Mouse (Mus musculus) liver, embryonic 12.5 days (tissue): ENCODE measurements around the gene Odf4. TPM values are rescaled to one million over a fixed set of nuclear protein-coding genes. Genes with fewer than 3 reads are reported as not detected.
A peak's percentile ranks its signal among the peaks of the same experiment; 100 is the strongest.
"Not testable (repeated sequence)": the region's sequence is repeated elsewhere in the genome, so short reads cannot be mapped to it uniquely, and the experiment has no call there.

Experiments used
- ATAC-seq: fragments of 200-750 bp; cut with Nextera tagmentation; 2 replicates; pipeline ENCODE4 v1.8.0; 2017; ENCODE audit warnings: moderate number of reproducible peaks, mild to moderate bottlenecking, moderate library complexity
- H3K27ac ChIP-seq: fragments of 300-500 bp; sonication (generic); 2 replicates; pipeline ENCODE4 v1.5.1; 2016; ENCODE audit warnings: mild to moderate bottlenecking
- H3K27me3 ChIP-seq: fragments of 300-500 bp; sonication (generic); replicated peaks from 2 replicates; pipeline ENCODE4 v1.6.1; 2016; ENCODE audit warnings: mild to moderate bottlenecking, moderate library complexity
- H3K36me3 ChIP-seq: fragments of 300-500 bp; sonication (generic); 2 replicates; pipeline ENCODE4 v1.6.1; 2016; ENCODE audit warnings: mild to moderate bottlenecking, moderate library complexity
- H3K4me1 ChIP-seq: fragments of 300-500 bp; sonication (generic); 2 replicates; pipeline ENCODE4 v1.6.1; 2016
- H3K4me2 ChIP-seq: fragments of 300-500 bp; sonication (generic); 2 replicates; pipeline ENCODE4 v1.6.1; 2016; ENCODE audit warnings: mild to moderate bottlenecking, moderate library complexity
- H3K4me3 ChIP-seq: fragments of 300-500 bp; sonication (generic); 2 replicates; pipeline ENCODE4 v1.5.1; 2016; ENCODE audit warnings: mild to moderate bottlenecking, moderate library complexity
- H3K9ac ChIP-seq: fragments of 300-500 bp; sonication (generic); 2 replicates; pipeline ENCODE4 v1.6.1; 2016; ENCODE audit warnings: mild to moderate bottlenecking, moderate library complexity
- H3K9me3 ChIP-seq: fragments of 300-500 bp; sonication (generic); replicated peaks from 2 replicates; pipeline ENCODE4 v1.6.1; 2016; ENCODE audit warnings: mild to moderate bottlenecking, moderate library complexity
- WGBS: fragments of 180-500 bp; shearing (Covaris S2); methylation state at CpG from one replicate; pipeline ENCODE4 v1.1.7; 2016; ENCODE audit not compliant: insufficient replicate concordance; 5-methylcytosine and 5-hydroxymethylcytosine counted together
- polyA plus RNA-seq: library from polyadenylated mRNA; unstranded; fragments of >200 nt; fragmentation: Nextera tagmentation; extraction: Ambion mirVana; gene quantifications from 2 replicates; pipeline ENCODE4 v1.2.1, GENCODE M21; 2016

The Odf4 gene
- polyA plus RNA-seq, 1 experiment from 2014 or later = not detected

DNA sequence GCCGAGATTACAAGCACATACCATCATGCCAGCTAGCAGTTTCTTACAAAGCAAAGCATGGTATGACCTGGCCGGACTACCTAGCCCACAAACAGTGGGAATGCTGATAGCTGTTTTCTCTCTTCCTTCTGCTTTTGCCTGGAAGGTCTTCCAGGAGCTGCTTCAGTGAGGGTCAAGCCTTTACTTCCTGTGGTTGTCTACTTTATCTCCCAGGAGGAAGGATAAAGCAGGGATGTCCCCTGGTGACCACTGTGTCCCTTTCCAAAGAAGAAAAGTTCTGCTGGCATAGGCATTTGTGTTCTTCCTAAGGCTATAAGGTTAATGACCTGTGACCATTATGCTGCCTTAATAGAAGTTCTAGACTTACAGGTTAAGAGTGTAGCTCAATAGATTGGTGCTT lies 36.5 kb upstream of the Odf4 start:
- no peak for ATAC-seq
- Histone ChIP-seq H3K27me3 (peaks cover 8% of the 10 kb centered on the region), H3K9me3 (no peaks in the 10 kb centered on the region), H3K4me1 (peaks cover 26% of the 10 kb centered on the region), H3K36me3 (no peaks in the 10 kb centered on the region), H3K27ac (no peak overlapping the region), H3K9ac (no peak overlapping the region), H3K4me2 (no peak overlapping the region), H3K4me3 (no peak overlapping the region)
- WGBS = 43% methylated on average over 2 of the region's 2 CpGs

DNA sequence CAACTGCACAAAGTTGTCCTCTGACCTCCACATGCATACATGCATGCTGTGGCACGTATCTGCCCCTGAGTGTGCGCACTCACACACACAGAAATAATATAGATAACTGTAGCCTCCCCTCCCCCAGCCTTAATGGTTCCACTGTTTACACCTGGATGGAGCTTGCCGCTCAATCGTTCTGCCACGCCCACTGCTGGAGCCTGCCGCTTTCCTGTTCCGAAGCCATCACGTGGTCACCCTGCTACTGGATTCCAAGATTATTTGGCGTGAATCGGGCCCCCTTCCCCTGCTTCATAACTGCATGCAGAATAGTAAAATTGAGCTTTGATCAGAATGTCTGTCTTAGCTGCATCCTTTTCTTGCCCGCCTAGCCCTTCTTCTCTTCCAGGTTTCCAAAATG lies 35.3 kb upstream of the Odf4 start:
- not testable (repeated sequence) for H3K9ac ChIP-seq, H3K36me3 ChIP-seq, H3K4me2 ChIP-seq, ATAC-seq, H3K27ac ChIP-seq, H3K9me3 ChIP-seq, H3K4me3 ChIP-seq
- Histone ChIP-seq H3K27me3 (peaks cover 19% of the 10 kb centered on the region), H3K4me1 (peaks cover 17% of the 10 kb centered on the region)
- WGBS = 30% methylated on average over 11 of the region's 11 CpGs

DNA sequence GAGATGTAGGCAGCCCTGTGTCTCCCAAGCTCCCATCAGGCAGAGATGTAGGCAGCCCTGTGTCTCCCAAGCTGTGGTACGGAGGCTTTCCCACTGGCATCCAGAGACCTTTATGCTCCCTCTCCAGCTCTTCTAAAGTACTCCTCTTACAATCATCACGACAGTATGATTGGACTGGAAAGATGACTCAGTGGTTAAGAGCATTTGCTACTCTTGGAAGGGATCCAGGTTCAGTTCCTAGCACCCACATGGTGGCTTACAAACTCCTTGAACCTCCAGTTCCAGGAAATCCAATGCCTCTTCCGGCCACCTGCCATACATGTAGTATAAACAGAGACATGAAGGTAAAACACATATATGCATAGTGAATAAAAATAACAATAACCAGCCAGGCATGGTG lies 34.7 kb upstream of the Odf4 start:
- no peak for ATAC-seq
- no peak overlapping the region for H3K4me3 ChIP-seq
- 60% methylated on average over 3 of the region's 3 CpGs for WGBS
- no peak overlapping the region for H3K4me2 ChIP-seq
- no peaks in the 10 kb centered on the region for H3K9me3 ChIP-seq
- H3K36me3 ChIP-seq = no peaks in the 10 kb centered on the region
- peaks cover 25% of the 10 kb centered on the region for H3K27me3 ChIP-seq
- no peak overlapping the region for H3K27ac ChIP-seq
- peaks cover 15% of the 10 kb centered on the region; the same call in 1 of the 2 replicates for H3K4me1 ChIP-seq
- H3K9ac ChIP-seq = no peak overlapping the region

DNA sequence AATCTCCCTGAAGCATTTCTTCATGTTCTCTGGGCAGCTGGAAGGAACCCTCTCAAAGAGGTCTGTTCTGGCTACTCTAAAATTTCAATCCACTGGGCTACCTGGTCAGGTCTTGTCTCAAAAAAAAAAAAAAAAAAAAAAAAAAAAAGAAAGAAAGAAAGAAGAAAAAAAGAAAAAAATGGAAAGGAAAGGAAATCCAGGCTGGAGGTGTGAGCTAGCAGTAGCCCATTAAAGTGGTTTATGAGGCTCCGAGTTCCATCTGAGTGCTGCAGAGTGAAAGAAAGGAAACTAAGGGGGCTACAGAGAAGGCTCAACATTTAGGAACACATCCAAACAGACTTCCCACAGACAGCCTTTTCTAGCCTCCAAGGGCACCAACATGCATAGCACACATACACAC lies 31.1 kb upstream of the Odf4 start:
- Histone ChIP-seq H3K27me3 (peaks cover 61% of the 10 kb centered on the region), H3K4me1 (peaks cover 25% of the 10 kb centered on the region), H3K4me2 (no peak overlapping the region), H3K36me3 (no peaks in the 10 kb centered on the region), H3K4me3 (no peak overlapping the region), H3K27ac (no peak overlapping the region), H3K9me3 (no peaks in the 10 kb centered on the region), H3K9ac (no peak overlapping the region)
- no peak for ATAC-seq
- 62% methylated on average over 1 of the region's 1 CpGs for WGBS

DNA sequence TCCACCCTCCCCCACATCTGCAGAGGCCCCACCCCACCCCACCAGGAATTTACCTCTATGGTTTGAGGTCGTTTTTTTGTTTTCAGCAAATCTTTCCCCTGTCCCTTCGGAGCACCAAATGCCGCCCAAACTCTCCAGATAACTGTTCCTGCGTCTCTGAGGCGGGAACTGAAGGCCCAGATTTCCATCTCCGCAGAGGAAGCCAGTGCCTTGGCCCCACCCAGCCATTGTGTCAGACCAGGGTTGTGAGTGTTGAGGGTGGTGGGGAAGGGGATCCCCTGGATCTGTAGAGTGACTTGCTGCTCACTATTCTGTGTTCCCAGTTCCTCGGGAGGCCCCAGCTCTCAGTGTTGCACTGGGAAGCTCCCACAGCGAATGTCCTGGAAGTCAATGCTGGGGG lies 30.4 kb upstream of the Odf4 start, which contains the start of gene Arhgef15:
Arhgef15 (minus strand) TSS at position 173 of the 400 bp plus-strand sequence.
- H3K4me3 ChIP-seq = 0 out of 2 replicates have a peak within 1 kb of the TSS, but pooled peaks have one; percentile 14
- no peaks in the 10 kb centered on the region for H3K36me3 ChIP-seq
- H3K27me3 ChIP-seq = peaks cover 66% of the 10 kb centered on the region
- WGBS = 26% methylated on average over 8 of the region's 8 CpGs
- H3K27ac ChIP-seq = no peak within 1 kb of the TSS
- H3K9ac ChIP-seq = no peak within 1 kb of the TSS; the same call in 1 of the 2 replicates
- H3K9me3 ChIP-seq = no peaks in the 10 kb centered on the region
- H3K4me2 ChIP-seq = no peak within 1 kb of the TSS; the same call in 1 of the 2 replicates
- ATAC-seq = no peak
- peaks cover 22% of the 10 kb centered on the region for H3K4me1 ChIP-seq

DNA sequence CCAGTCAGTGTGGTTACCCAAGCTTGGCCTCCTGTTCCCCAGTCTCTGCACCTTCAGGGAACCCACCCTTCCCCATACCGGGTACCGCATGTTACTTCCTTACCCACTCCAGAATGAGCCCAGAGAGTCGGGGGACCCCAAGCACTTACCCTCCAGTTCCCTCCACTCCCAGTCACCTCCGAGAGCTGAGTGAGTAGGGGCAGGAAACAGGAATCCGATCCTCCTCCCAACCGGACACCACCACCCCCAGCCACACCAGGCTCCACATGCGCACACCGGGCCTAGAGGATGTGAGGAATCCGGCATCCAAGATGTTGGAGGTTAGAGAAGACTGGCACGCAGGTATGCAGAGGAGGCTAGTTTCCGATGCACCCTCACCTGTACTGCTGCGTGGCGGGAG lies 29.8 kb upstream of the Odf4 start:
- H3K36me3 ChIP-seq = no peaks in the 10 kb centered on the region
- H3K27me3 ChIP-seq = peaks cover 71% of the 10 kb centered on the region
- H3K4me3 ChIP-seq = 0 out of 2 replicates have a peak overlapping the region, but pooled peaks have one; percentile 14
- no peaks in the 10 kb centered on the region for H3K9me3 ChIP-seq
- no peak overlapping the region for H3K27ac ChIP-seq
- WGBS = 21% methylated on average over 13 of the region's 13 CpGs
- H3K9ac ChIP-seq = no peak overlapping the region; the same call in 1 of the 2 replicates
- peaks cover 18% of the 10 kb centered on the region; the same call in 1 of the 2 replicates for H3K4me1 ChIP-seq
- ATAC-seq = no peak
- H3K4me2 ChIP-seq = no peak overlapping the region

DNA sequence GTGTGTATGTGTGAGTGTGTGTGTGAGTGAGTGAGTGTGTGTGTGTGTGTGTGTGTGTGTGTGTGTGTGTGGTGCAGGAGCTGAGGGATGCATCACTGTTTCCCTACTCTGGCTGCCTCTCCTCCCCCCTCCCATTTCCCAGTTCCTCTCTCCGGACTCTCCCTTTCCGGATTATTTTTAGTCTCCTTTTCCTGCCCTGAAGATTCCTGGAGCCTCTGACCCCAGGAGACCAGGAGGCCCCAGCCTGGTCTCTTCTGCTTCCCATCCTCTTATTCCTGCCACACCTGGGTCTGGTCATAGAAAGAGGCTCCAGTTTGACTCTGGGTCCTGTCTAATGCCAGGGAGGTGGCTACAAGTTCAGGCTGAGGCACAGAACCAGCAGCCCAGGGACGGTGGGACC lies 29.2 kb upstream of the Odf4 start:
- no peak overlapping the region for H3K9ac ChIP-seq
- 8% methylated on average over 3 of the region's 3 CpGs for WGBS
- ATAC-seq = no peak

DNA sequence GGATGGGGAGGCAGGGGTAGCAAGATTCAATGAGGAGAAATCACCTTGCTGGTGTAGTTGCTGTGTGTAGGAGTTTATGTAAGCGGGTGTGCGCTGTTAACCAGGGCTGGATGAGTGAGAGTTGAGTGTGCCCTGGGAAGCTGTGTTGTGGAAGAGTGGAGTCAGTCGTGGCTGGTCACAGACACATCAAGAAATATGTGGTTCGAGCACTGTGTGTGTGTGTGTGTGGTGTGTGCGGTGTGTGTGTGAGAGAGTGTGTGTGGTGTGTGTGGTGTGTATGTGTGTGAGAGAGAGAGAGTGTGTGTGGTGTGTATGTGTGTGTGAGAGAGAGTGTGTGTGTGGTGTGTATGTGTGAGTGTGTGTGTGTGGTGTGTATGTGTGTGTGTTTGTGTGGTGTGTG lies 28.6 kb upstream of the Odf4 start:
- H3K27me3 ChIP-seq = peaks cover 79% of the 10 kb centered on the region
- H3K9ac ChIP-seq = no peak overlapping the region
- no peak overlapping the region for H3K27ac ChIP-seq
- ATAC-seq = no peak
- peaks cover 18% of the 10 kb centered on the region; the same call in 1 of the 2 replicates for H3K4me1 ChIP-seq
- no peaks in the 10 kb centered on the region for H3K9me3 ChIP-seq
- H3K36me3 ChIP-seq = no peaks in the 10 kb centered on the region
- H3K4me3 ChIP-seq = no peak overlapping the region
- 60% methylated on average over 5 of the region's 5 CpGs for WGBS
- H3K4me2 ChIP-seq = peak overlapping the region; percentile 57

More for the DNA sequence above, 29.2 kb upstream of the Odf4 start:
- Histone ChIP-seq H3K4me1 (peaks cover 18% of the 10 kb centered on the region; the same call in 1 of the 2 replicates), H3K4me3 (no peak overlapping the region), H3K4me2 (no peak overlapping the region), H3K36me3 (no peaks in the 10 kb centered on the region), H3K27me3 (peaks cover 77% of the 10 kb centered on the region), H3K27ac (no peak overlapping the region), H3K9me3 (no peaks in the 10 kb centered on the region)

DNA sequence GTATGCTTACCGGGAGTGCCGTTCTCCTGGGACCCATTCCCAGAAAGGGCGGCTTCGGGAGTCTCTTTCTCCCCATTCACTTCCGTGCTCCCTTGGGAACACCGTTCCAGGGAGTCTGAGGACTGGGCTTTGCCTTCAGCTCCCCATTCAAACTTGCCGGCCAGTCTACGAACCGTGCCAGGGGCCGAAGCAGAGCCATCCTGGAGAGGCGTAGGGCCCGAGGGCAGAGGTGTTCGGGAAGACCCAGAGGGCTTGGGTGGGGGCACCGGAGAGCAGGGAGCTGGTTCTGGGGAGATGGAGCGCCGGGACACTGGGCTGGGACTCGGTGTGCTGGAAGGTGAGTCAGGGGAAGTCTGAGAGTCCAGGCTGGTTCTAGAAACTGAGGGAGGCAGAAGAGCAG lies 27.5 kb upstream of the Odf4 start:
- H3K4me3 ChIP-seq = peak overlapping the region; percentile 33
- WGBS = 3% methylated on average over 17 of the region's 17 CpGs
- H3K4me2 ChIP-seq = peak overlapping the region; percentile 57
- ATAC-seq = no peak
- no peak overlapping the region for H3K27ac ChIP-seq
- H3K9ac ChIP-seq = no peak overlapping the region
- H3K27me3 ChIP-seq = peaks cover 78% of the 10 kb centered on the region
- no peaks in the 10 kb centered on the region for H3K36me3 ChIP-seq
- H3K9me3 ChIP-seq = no peaks in the 10 kb centered on the region
- peaks cover 18% of the 10 kb centered on the region; the same call in 1 of the 2 replicates for H3K4me1 ChIP-seq

DNA sequence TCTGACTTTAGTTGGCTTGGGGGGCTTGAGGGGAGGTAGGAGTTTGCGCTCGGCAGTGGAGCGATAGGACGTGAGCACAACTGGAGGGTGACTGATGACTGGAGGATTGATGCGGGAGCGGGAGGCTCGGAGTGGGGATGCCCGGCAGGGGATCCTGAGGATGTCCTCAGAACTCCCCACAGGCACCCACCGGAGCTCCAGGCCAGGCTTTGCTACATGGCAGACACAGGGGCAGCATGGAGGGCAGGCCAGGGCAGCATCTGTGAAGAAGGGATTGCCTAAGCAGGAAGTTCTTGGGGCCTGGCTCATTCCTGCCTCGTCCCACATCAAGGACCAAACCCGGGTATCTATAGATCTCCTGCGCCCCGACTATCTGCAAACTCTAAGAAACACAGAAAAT lies 27.0 kb upstream of the Odf4 start:
- 23% methylated on average over 13 of the region's 13 CpGs for WGBS
- ATAC-seq = no peak

DNA sequence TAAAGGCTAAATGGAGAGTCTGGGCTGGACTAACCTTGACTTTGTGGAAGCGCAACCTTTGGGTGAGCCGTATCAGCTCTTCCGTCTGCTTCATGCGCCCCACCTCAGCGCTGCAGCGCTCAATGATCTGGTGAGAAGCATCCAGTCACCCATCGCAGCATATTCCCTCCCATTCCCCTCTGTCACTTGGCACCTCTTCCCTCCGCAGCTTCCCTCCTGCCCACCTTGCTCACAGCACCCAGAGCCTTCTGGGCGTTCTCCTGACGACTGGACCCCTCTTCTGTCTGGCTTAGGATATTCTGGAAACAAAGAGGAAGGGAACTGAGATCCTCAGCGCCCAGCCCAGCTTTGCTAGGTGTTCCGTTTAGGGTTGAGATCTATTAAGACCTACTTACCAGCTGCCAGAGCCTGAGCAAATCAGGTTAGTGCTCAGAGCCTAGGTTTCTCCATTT lies 20.7 kb upstream of the Odf4 start:
- H3K4me1 ChIP-seq = 0 out of 2 replicates have a peak, but pooled peaks cover 5% of the 10 kb centered on the region
- peaks cover 34% of the 10 kb centered on the region for H3K27me3 ChIP-seq
- no peaks in the 10 kb centered on the region for H3K36me3 ChIP-seq
- WGBS = 47% methylated on average over 12 of the region's 12 CpGs
- H3K9ac ChIP-seq = no peak overlapping the region
- no peak overlapping the region for H3K4me2 ChIP-seq
- no peak overlapping the region for H3K27ac ChIP-seq
- ATAC-seq = no peak
- no peak overlapping the region for H3K4me3 ChIP-seq
- no peaks in the 10 kb centered on the region for H3K9me3 ChIP-seq

More for the DNA sequence above, 27.0 kb upstream of the Odf4 start:
- H3K4me2 ChIP-seq = peak overlapping the region; percentile 57
- H3K9me3 ChIP-seq = no peaks in the 10 kb centered on the region
- no peak overlapping the region for H3K9ac ChIP-seq
- H3K27me3 ChIP-seq = peaks cover 73% of the 10 kb centered on the region
- H3K4me1 ChIP-seq = peaks cover 18% of the 10 kb centered on the region; the same call in 1 of the 2 replicates
- H3K4me3 ChIP-seq = peak overlapping the region; percentile 33; the same call in 1 of the 2 replicates
- no peaks in the 10 kb centered on the region for H3K36me3 ChIP-seq
- H3K27ac ChIP-seq = no peak overlapping the region

DNA sequence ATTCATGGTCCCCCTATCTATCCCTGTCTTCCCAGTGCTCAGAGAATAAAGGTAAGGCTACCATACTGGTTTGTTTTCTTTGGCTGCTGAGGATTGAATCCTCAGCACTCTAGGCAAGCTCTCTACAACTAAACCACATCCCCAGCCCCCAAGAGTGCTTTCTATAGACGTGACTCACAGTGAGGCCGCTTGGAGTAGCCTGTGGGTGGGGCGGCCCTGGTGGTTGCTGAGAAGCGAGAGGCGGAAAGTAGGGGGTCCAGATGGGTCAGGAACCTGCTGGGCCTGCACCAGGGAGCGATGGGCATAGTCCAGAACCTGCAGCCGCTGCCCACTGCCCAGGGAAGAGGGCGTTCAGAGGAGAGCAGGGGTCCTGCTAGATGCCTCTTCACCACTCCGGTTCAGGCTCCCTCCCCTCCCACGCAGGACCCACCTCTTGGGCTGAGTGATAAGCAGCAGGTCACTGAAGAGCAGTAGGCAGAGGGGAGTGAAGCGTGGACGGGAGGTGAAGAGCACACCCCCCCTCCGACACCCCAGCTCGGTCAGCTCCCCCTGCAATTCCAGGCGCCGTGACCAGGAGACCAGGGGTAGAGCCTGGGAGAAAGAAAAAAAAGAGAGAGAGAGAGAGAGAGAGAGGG lies 20.0 kb upstream of the Odf4 start:
- 0 out of 2 replicates have a peak, but pooled peaks cover 5% of the 10 kb centered on the region for H3K4me1 ChIP-seq
- no peaks in the 10 kb centered on the region for H3K9me3 ChIP-seq
- H3K27me3 ChIP-seq = peaks cover 28% of the 10 kb centered on the region
- no peaks in the 10 kb centered on the region for H3K36me3 ChIP-seq
- no peak overlapping the region for H3K9ac ChIP-seq
- WGBS = 47% methylated on average over 16 of the region's 16 CpGs
- ATAC-seq = no peak
- no peak overlapping the region for H3K27ac ChIP-seq
- H3K4me2 ChIP-seq = no peak overlapping the region; the same call in 1 of the 2 replicates
- no peak overlapping the region for H3K4me3 ChIP-seq
